Mouse (Mus musculus) gastrocnemius, adult 18-20 months (tissue): ENCODE measurements around the gene Tagln2. TPM values are rescaled to one million over a fixed set of nuclear protein-coding genes. Genes with fewer than 3 reads are reported as not detected.

Experiments used
- DNase-seq: peaks from one replicate; pipeline ENCODE4 v3.0.0; 2021; ENCODE audit warnings: low spot score
- total RNA-seq, 2 experiments: library from RNA; stranded (reverse); gene quantifications; 2 replicates each; pipeline ENCODE4 v1.2.3; 2021

Gene Tagln2
- total RNA-seq, 2 experiments from 2014 or later, result 14.0 to 28.7 TPM

- DNase-seq, result no peak
Observed at GRCm38 (mm10) chr1:172481111-172481510, 18.7 kb upstream of the Tagln2 start.

GRCm38 (mm10) chr1:172481540-172482280 is 18.1 kb upstream of the Tagln2 start, which contains the start of gene Igsf9:
TSS of gene Igsf9 (plus strand) at chr1:172481788.
- peak; percentile 76 for DNase-seq

GRCm38 (mm10) chr1:172482518-172483360 is 17.1 kb upstream of the Tagln2 start:
- no peak for DNase-seq

GRCm38 (mm10) chr1:172483361-172483660 is 16.5 kb upstream of the Tagln2 start:
- DNase-seq, result no peak

- no peak for DNase-seq
Observed at GRCm38 (mm10) chr1:172484236-172484635, 15.6 kb upstream of the Tagln2 start.

GRCm38 (mm10) chr1:172484671-172485070 is 15.2 kb upstream of the Tagln2 start:
- no peak for DNase-seq

- DNase-seq, result no peak
Observed at GRCm38 (mm10) chr1:172485821-172486220, 14.0 kb upstream of the Tagln2 start.

GRCm38 (mm10) chr1:172486236-172486635 is 13.6 kb upstream of the Tagln2 start:
- DNase-seq, result no peak

- no peak for DNase-seq
Observed at GRCm38 (mm10) chr1:172486651-172487050, 13.2 kb upstream of the Tagln2 start.

GRCm38 (mm10) chr1:172487859-172488258 is 12.0 kb upstream of the Tagln2 start:
- DNase-seq, result no peak

GRCm38 (mm10) chr1:172488831-172489230 is 11.0 kb upstream of the Tagln2 start:
- DNase-seq, result no peak

GRCm38 (mm10) chr1:172489585-172490250 is 10.1 kb upstream of the Tagln2 start:
- no peak for DNase-seq

- peak; percentile 86 for DNase-seq
Observed at GRCm38 (mm10) chr1:172490261-172490661, 9.6 kb upstream of the Tagln2 start.

- DNase-seq, result no peak
Observed at GRCm38 (mm10) chr1:172492047-172492446, 7.8 kb upstream of the Tagln2 start.

GRCm38 (mm10) chr1:172493516-172493915 is 6.3 kb upstream of the Tagln2 start:
- no peak for DNase-seq

- no peak for DNase-seq
Observed at GRCm38 (mm10) chr1:172496030-172496429, 3.8 kb upstream of the Tagln2 start.

- DNase-seq, result no peak
Observed at GRCm38 (mm10) chr1:172497428-172497827, 2.4 kb upstream of the Tagln2 start.

GRCm38 (mm10) chr1:172500451-172501370 is 864 bp downstream of the Tagln2 start:
- DNase-seq, result peak; percentile 48

GRCm38 (mm10) chr1:172501371-172502144 is 1.7 kb downstream of the Tagln2 start:
- DNase-seq, result peak; percentile 76
